Comparison of ENCODE assay signal across 16 mouse cellular contexts in genomic region chr12:16907953-16908648, GRCm38 (mm10). TPM values are rescaled to one million over a fixed set of nuclear protein-coding genes. Genes with fewer than 3 reads are reported as not detected.
DNase-seq lines count a peak whose midpoint lies in the region; ATAC-seq and TF ChIP-seq lines count a peak whose summit lies in the region.
"Had no signal": no experiment of that assay in that cellular context is flagged by ENCODE, and none has a peak within 500 bp of the region (broad histone marks: within the 10 kb centered on the region; RNA-seq: fewer than 3 reads in every experiment).

No protein-coding gene starts in this region.

- H3K4me2 ChIP-seq in midbrain, postnatal 0 days (ENCODE audit: low read depth, low read length, poor library complexity, severe bottlenecking): no peak overlapping the region
- no peak overlapping the region for H3K4me2 ChIP-seq in midbrain, embryonic 11.5 days
- H3K4me2 ChIP-seq: forebrain, embryonic 15.5 days; lung, embryonic 15.5 days; neural tube, embryonic 12.5 days had no signal

- no peak overlapping the region for H3K27ac ChIP-seq in kidney, adult 2 months (ENCODE audit: insufficient read depth, low read depth, low read length)
- no peak overlapping the region for H3K27ac ChIP-seq in midbrain, postnatal 0 days (ENCODE audit: low read depth, low read length)
- H3K27ac ChIP-seq in midbrain, embryonic 11.5 days (ENCODE audit: low read depth, low read length): no peak overlapping the region
- H3K27ac ChIP-seq: forebrain, embryonic 15.5 days; hindbrain, embryonic 10.5 days; lung, embryonic 15.5 days; neural tube, embryonic 12.5 days had no signal

- no peak for TF ChIP-seq POLR2A in kidney, adult 2 months (IDR thresholded peaks at IDR 0.05; ENCODE audit: low read depth, low read length)

- CTCF ChIA-PET in Patski (lab: Charles Lee): interaction anchor here (1.3 to 1.6 kb wide), 5 partner anchors 11 to 42 kb away, joined by 3 to 5 read pairs (median 3); no protein-coding TSS in a partner anchor

- no peak overlapping the region for H3K4me3 ChIP-seq in kidney, adult 2 months (ENCODE audit: insufficient read depth, low read depth, low read length)
- H3K4me3 ChIP-seq in midbrain, postnatal 0 days (ENCODE audit: low read depth, low read length): no peak overlapping the region
- H3K4me3 ChIP-seq in midbrain, embryonic 11.5 days (ENCODE audit: low read depth, low read length): no peak overlapping the region
- H3K4me3 ChIP-seq: erythroblast, embryonic 14.5 days; forebrain, embryonic 15.5 days; hindbrain, embryonic 10.5 days; lung, embryonic 15.5 days; megakaryocyte, embryonic 14.5 days; neural tube, embryonic 12.5 days had no signal

- POLR2A ChIA-PET in Patski (lab: Charles Lee): no interaction called here

- in situ Hi-C loops in Patski (cut with MboI; ENCODE audit: low pct_unique_long_range_greater_than_20kb): no loop called here

- 0 out of 2 replicates have a peak, but pooled peaks have one; percentile 10 for TF ChIP-seq CTCF in kidney, adult 2 months (conservative IDR thresholded peaks at IDR 0.05; ENCODE audit: insufficient read depth, insufficient read length, low read depth, low read length)
- TF ChIP-seq CTCF in midbrain, postnatal 0 days (IDR thresholded peaks at IDR 0.05): peak; percentile 36
- peak; percentile 60 for TF ChIP-seq CTCF in Patski (IDR thresholded peaks at IDR 0.05)

- no peak overlapping the region for H3K9ac ChIP-seq in midbrain, postnatal 0 days (replicated peaks; ENCODE audit: low read length, poor library complexity, severe bottlenecking)
- H3K9ac ChIP-seq in midbrain, embryonic 11.5 days (ENCODE audit: low read length): no peak overlapping the region
- H3K9ac ChIP-seq: forebrain, embryonic 15.5 days; lung, embryonic 15.5 days; neural tube, embryonic 12.5 days had no signal

- ATAC-seq in midbrain, postnatal 0 days (ENCODE audit: low FRiP score): no peak
- no peak for ATAC-seq in midbrain, embryonic 11.5 days (ENCODE audit: low FRiP score)
- ATAC-seq in Patski: no peak
- ATAC-seq: forebrain, embryonic 15.5 days had no signal

- intact Hi-C loops in left cerebral cortex, postnatal 10 days (cut with DNase I): no loop called here

- 90% methylated on average over 1 of the region's 1 CpGs for WGBS in kidney, adult 2 months
- 93% methylated on average over 1 of the region's 1 CpGs for WGBS in midbrain, postnatal 0 days
- 91% methylated on average over 1 of the region's 1 CpGs for WGBS in midbrain, embryonic 11.5 days

- DNase-seq in kidney, adult 2 months: no peak
- no peak for DNase-seq in kidney, postnatal 36 days
- no peak for DNase-seq in midbrain, postnatal 0 days (ENCODE audit: low spot score)
- no peak for DNase-seq in midbrain, embryonic 11.5 days (ENCODE audit: low spot score, missing footprints)
- DNase-seq in Patski (ENCODE audit: low read depth, low spot score): no peak
- DNase-seq in left cerebral cortex, postnatal 10 days (ENCODE audit: extremely low spot score in 1 of 2, low spot score in 2 of 2): no peak
- DNase-seq in adrenal gland, postnatal 4 days (ENCODE audit: low spot score in 2 of 2): no peak
- DNase-seq: layer of hippocampus, adult 9-11 months; right cerebral cortex, postnatal 14 days; thymus, postnatal 36 days had no signal

- H3K4me1 ChIP-seq in kidney, adult 2 months (ENCODE audit: control insufficient read depth, insufficient read depth, low read length): peaks cover 3% of the 10 kb centered on the region; the same call in 1 of the 2 replicates
- H3K4me1 ChIP-seq in midbrain, postnatal 0 days (ENCODE audit: insufficient read depth, low read length): no peaks in the 10 kb centered on the region
- H3K4me1 ChIP-seq in midbrain, embryonic 11.5 days (ENCODE audit: control insufficient read depth, insufficient read depth, low read length): no peaks in the 10 kb centered on the region; the same call in 1 of the 2 replicates
- H3K4me1 ChIP-seq: forebrain, embryonic 15.5 days; hindbrain, embryonic 10.5 days; neural tube, embryonic 12.5 days had no signal

- no peaks in the 10 kb centered on the region for H3K9me3 ChIP-seq in midbrain, postnatal 0 days (ENCODE audit: low read length)
- H3K9me3 ChIP-seq in midbrain, embryonic 11.5 days (ENCODE audit: control insufficient read depth, low read length): no peaks in the 10 kb centered on the region
- H3K9me3 ChIP-seq: forebrain, embryonic 15.5 days; hindbrain, embryonic 10.5 days; lung, embryonic 15.5 days; megakaryocyte, embryonic 14.5 days; neural tube, embryonic 12.5 days had no signal

- H3K36me3 ChIP-seq in kidney, adult 2 months (ENCODE audit: control insufficient read depth, insufficient read depth, low read length): no peaks in the 10 kb centered on the region
- H3K36me3 ChIP-seq in midbrain, postnatal 0 days (ENCODE audit: insufficient read depth, low read length): no peaks in the 10 kb centered on the region
- no peaks in the 10 kb centered on the region for H3K36me3 ChIP-seq in midbrain, embryonic 11.5 days (ENCODE audit: control insufficient read depth, insufficient read depth, low read length)
- H3K36me3 ChIP-seq: forebrain, embryonic 15.5 days; hindbrain, embryonic 10.5 days; lung, embryonic 15.5 days; neural tube, embryonic 12.5 days had no signal

- H3K27me3 ChIP-seq in kidney, adult 2 months (replicated peaks; ENCODE audit: control insufficient read depth, insufficient read depth, low read length): no peaks in the 10 kb centered on the region
- H3K27me3 ChIP-seq in midbrain, postnatal 0 days (ENCODE audit: insufficient read depth, low read length): no peaks in the 10 kb centered on the region
- no peaks in the 10 kb centered on the region for H3K27me3 ChIP-seq in midbrain, embryonic 11.5 days (ENCODE audit: control insufficient read depth, insufficient read depth, low read length)
- no peaks in the 10 kb centered on the region for H3K27me3 ChIP-seq in Patski
- H3K27me3 ChIP-seq: forebrain, embryonic 15.5 days; lung, embryonic 15.5 days; megakaryocyte, embryonic 14.5 days; neural tube, embryonic 12.5 days had no signal

RNA-seq across cellular contexts. Expression of gene Rock2, which starts 13.4 kb away (rescaled TPM):
- polyA plus RNA-seq in kidney, adult 2 months (2012; rRNA removed): 4.4 and 5.9 TPM in 2 replicates
- total RNA-seq in midbrain, postnatal 0 days (2014; rRNA removed): 27.3 and 40.5 TPM in 2 replicates
- 9.0 and 12.7 TPM in 2 replicates for polyA plus RNA-seq in midbrain, postnatal 0 days (2015; fragmentation: Nextera tagmentation; extraction: Ambion mirVana)
- 14.4 and 14.9 TPM in 2 replicates for polyA plus RNA-seq in midbrain, embryonic 11.5 days (2014; fragmentation: Nextera tagmentation; extraction: Ambion mirVana)
- polyA plus RNA-seq in Patski (2021): 72.1 TPM
- 10 to 100 TPM; 67.8 to 71.2 TPM for total RNA-seq in left cerebral cortex, postnatal 10 days (2021)
- total RNA-seq in adrenal gland, postnatal 4 days (2021): 10 to 100 TPM; 73.9 to 79.7 TPM

Comparison
In these comparisons a context has a peak if more than half of its experiments do, and no peak if none do; other contexts are left out.
1. CTCF ChIP-seq: peak in every context shown above with its lines; median percentile 60 in Patski; 36 in midbrain, postnatal 0 days; 10 in kidney, adult 2 months.